Mouse (Mus musculus) brain, embryonic 14.5 days (tissue): ENCODE results near the gene Sec24d.

Experiments used
- CTCF ChIP-seq: fragments of 200-500 bp; IDR thresholded peaks from 2 replicates; pipeline ENCODE4 v1.5.1; 2012; ENCODE audit warnings: inconsistent platforms, mild to moderate bottlenecking, moderate library complexity, borderline replicate concordance; ENCODE audit not compliant: insufficient read depth, insufficient read length; ENCODE audit errors: extremely low read depth
- POLR2A ChIP-seq: fragments of 200-500 bp; IDR thresholded peaks from 2 replicates; pipeline ENCODE4 v1.6.1; 2012; ENCODE audit warnings: mild to moderate bottlenecking, inconsistent platforms, borderline replicate concordance; ENCODE audit not compliant: poor library complexity, insufficient read depth, insufficient read length, severe bottlenecking; ENCODE audit errors: extremely low read depth

DNA sequence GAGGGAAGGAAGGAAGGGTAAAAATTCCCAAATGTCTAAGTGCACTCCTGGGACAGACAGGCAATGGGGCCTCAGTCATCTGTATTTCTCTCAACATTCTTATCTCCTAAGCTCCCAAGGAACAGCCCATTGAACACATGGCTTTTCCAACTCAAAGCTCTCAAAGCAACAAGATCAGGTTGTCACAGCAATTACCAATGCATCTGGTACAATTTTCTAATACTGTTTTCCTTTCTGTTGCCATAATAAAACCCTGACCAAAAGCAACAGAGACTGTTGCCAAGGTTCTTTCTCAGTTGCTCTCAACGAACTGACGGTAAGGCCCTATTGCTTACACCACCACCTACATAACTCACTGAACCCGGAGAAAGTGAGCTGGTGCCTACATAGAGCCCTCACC is 40.0 kb upstream of the Sec24d start:
- TF ChIP-seq CTCF (no peak), POLR2A (no peak)
